Mouse (Mus musculus) naive thymus-derived CD4-positive, alpha-beta T cell, adult 2 months (primary cell): ENCODE measurements around the gene Defb48.
A peak's percentile ranks its signal among the peaks of the same experiment; 100 is the strongest.

Experiments used
- DNase-seq: peaks from one replicate; pipeline ENCODE4 v3.0.0-alpha.2; 2011; ENCODE audit warnings: low read depth

Defb48 gene

GRCm38 (mm10) chr14:62984410-62984809, at the start of gene Defb48:
Gene Defb48, minus strand, starts transcription at chr14:62984510.
- no peak for DNase-seq

DNA sequence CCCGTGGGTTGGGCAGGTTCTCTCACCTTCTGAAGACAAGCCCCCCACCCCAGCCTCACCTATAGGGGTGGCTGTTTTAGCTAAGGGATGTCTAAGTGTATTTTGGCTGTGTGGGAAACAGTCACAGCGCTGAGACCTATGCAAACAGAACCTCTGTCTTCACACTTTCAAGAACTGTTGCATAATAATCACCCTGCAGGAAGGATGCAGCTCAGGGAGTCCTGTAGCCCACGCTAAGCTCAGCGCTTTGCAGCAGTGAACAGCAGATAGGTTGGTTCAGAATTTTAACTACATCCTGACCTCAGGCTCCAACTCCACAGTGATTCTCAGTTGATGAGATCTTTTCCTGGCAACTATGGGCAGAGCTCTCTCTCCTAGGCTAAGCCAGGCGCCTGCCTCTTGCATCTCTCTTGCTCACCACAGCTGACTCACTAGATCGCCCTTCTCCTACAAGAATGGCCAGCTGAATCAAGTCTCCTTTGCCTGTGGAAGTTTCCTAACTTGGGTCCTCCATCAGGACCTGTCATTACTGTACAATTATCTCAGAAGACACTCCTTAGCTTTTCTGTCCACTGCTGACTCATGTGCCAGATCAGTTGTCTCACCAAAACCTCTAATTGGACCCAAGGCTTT, 36.3 kb upstream of the Defb48 start:
- DNase-seq, result no peak

- DNase-seq, result no peak
These were observed 30.4 kb upstream of the Defb48 start for GRCm38 (mm10) chr14:63014667-63015066.

DNA sequence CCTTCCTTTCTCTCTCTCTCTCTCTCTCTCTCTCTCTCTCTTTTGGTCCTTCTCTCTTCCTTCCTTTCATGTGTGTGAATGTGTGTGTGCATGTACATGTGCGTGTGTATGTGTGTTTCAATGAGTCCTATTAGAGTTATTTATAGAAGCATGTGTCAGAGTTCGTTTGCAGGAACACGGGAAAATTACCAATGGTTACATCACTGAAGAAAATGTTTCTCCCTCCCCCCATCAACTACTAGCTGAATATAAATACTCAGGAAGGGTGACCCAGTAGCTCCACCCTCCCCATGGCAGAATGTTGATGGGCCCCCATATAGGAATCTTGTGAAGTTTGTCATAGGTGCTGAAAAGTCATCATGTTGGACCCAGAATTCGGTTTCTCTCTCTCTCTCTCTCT, 28.8 kb upstream of the Defb48 start:
- DNase-seq, result no peak

DNA sequence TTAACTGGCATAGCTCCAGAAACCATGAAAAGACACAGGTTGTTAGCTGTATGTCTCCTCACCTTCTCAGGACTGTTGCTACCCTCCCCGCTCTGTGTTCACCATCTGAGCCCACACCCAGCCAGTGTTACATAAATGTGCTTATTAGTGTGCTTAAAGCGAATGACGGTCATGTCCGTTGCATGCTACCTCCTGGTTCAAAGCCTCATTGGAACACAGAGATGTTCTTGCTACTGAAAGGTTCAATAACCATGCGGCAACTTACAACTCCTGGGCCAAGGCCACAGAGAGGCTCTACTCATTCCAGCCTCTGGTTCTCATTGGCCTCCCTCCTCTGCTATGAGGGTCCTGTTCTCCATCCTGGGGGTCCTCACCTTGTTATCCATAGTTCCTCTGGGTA, 27.2 kb upstream of the Defb48 start, which contains the start of gene Defb43:
Gene Defb43 (plus strand): TSS at position 301 of the 400 bp plus-strand sequence.
- no peak for DNase-seq

GRCm38 (mm10) chr14:63002588-63002987, 18.3 kb upstream of the Defb48 start:
- no peak for DNase-seq

DNA sequence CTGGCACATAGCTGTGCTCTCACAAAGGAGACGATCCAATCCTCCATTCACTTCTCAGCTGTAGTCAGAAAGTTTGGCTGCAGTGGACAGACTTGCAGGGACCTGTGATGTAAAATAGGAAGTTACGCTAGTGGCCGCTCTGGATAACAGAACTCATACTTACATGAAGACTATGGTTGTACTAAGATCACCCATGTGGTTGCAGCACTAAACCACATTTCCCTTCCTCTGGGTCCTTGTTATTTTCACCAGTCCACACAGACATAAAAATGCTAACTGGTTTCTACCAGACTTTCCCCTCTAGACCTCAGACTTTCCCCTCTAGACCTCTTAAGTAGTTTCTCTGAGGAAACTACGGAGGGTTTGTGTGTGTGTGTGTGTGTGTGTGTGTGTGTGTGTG, 14.7 kb upstream of the Defb48 start:
- no peak for DNase-seq

DNA sequence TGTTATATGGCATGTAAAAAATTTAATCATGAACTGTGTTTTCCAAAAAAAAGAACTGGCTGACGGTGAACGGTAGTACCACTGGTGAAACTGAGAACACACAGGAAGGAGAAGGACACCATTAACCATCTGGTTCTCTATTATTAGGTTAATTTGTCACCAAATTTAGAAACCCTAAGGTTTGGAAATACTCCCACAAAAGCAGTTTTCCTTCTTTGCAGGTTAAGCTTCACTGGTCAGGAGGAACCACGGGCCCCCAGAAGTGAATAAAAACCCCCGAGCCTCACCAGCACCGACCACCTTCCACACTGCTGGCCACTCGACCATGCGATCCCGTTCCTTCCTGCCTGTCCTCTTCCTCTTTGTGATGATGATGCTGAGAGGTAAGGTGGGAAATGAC, 13.5 kb upstream of the Defb48 start, which contains the start of gene Defb47:
Gene Defb47 (plus strand): TSS at position 301 of the 400 bp plus-strand sequence.
- no peak for DNase-seq

GRCm38 (mm10) chr14:62991849-62992510, 7.7 kb upstream of the Defb48 start:
- no peak for DNase-seq

- DNase-seq, result no peak
These were observed 7.0 kb upstream of the Defb48 start for GRCm38 (mm10) chr14:62991271-62991670.

- DNase-seq, result no peak
These were observed 4.5 kb downstream of the Defb48 start for GRCm38 (mm10) chr14:62979815-62980214.

- DNase-seq, result peak; percentile 58
These were observed 9.3 kb downstream of the Defb48 start for GRCm38 (mm10) chr14:62975046-62975445.

DNA sequence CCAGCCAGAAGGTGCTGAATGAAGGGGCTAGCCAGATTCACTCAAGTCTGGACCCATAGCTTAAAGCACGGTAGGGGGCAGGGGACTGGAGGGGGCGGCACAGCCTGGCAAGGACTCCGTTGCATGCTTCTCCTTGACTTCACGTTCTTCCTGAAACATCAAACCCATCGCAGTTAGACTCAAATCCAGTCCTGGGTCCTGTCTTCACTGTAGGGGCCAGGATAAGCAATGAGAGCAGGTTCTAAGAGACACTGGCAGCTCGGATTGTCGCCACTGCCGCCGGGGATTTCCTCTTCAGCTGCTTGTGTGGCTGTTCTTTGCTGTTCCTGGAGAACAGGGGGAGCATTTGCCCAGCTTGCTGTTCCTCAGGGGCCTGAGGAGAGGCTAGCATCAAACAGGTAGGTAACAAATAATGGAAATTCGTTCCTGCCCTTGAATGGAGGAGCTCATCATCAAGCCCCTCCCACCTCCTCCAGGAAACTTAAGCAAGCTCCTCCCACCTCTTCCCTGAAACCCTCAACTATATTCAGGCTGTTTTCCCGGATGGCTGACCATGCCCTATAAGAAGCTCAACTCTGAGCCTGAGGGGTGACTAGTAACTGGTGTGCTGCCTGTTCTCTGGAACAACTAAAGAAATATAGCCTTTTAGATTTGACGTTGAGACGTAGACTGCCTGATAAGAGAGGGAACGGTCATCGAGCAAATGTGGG, 18.3 kb downstream of the Defb48 start:
- no peak for DNase-seq

DNA sequence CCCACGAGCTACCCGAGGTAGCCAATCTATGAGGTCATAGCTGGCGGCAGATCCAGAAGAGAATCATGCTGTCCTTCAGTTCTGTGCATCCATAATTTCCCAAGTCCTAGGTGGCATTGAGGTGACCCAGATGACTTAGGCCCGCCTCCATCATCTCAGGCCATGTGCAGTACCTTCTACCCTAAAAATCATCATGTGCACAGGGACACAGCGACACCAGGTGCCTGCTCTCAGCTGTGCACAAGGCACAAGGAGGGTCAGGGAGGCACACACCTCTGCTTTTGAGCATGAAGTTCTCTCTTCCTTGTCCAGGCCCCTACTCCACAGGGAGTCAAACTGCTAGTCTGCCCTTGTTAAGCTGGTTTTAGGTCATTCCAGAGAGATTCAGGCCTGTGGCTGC, 19.0 kb downstream of the Defb48 start:
- peak; percentile 15 for DNase-seq

GRCm38 (mm10) chr14:62963632-62964031, 20.7 kb downstream of the Defb48 start:
- no peak for DNase-seq

DNA sequence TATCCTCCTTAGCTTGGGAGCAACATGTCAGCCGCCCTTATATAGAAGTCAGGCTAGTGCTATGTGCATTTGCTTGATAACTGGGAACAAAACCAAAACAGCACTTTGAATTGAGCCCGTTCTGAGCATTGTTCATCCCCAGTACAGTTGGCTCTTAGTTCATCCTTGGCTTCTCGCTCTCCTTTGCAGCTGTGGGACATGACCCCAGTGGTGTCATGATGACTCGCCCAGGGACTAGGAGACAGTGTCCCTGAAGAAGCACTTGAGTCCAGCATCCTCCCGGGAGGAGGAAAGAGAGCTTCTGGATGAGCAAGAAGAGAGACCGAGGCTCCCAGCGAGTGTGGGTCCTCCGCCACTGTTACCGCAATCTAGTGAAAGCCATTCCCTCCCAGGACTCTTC, 28.2 kb downstream of the Defb48 start:
- DNase-seq, result no peak

GRCm38 (mm10) chr14:62946794-62947193, 37.5 kb downstream of the Defb48 start:
- no peak for DNase-seq

- DNase-seq, result peak; percentile 90
These were observed 43.8 kb downstream of the Defb48 start for GRCm38 (mm10) chr14:62940383-62941074.

- DNase-seq, result peak; percentile 39
These were observed 44.9 kb downstream of the Defb48 start for GRCm38 (mm10) chr14:62939435-62939834.

GRCm38 (mm10) chr14:62937675-62938074, 46.6 kb downstream of the Defb48 start:
- no peak for DNase-seq

- no peak for DNase-seq
These were observed 47.5 kb downstream of the Defb48 start for GRCm38 (mm10) chr14:62936631-62937380.

GRCm38 (mm10) chr14:62935361-62935760, 48.9 kb downstream of the Defb48 start:
- no peak for DNase-seq
